12 mouse cellular contexts compared by ENCODE assay signal in the genomic region with DNA sequence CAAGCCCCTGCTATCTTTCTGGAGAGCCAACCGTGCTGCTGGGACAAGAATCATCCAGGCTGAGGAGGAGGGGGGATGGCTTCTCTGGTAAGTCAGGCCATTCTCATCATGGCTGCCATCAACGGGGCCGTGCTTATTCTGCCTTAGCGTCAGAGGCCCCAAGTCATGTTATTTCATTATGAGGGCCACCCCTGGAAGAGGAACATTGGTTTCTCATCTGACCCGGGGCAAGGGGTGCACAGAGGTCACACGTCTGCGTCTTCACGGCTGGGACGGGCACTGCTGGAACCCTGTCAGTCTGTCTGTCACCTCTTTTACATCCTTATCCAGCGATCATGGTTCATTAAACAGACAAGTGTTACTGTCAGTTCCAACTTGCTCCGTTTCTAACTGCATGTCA.
"Had no signal": no experiment of that assay in that cellular context is flagged by ENCODE, and none has a peak within 500 bp of the region (broad histone marks: within the 10 kb centered on the region; RNA-seq: fewer than 3 reads in every experiment).

No protein-coding gene starts in this region.

- H3K27ac ChIP-seq: kidney, embryonic 15.5 days; left cerebral cortex, adult 2 months; liver, embryonic 13.5 days; midbrain, embryonic 15.5 days had no signal

- DNase-seq: kidney, adult 8-10 months; kidney, postnatal 10 days; kidney, postnatal 36 days; layer of hippocampus, postnatal 36 days; liver, embryonic 13.5 days; lung, adult 2 months; lung, postnatal 14 days; thymus, adult 18-20 months; thymus, postnatal 36 days had no signal

- ATAC-seq: midbrain, embryonic 15.5 days had no signal

- H3K4me3 ChIP-seq: kidney, embryonic 15.5 days; left cerebral cortex, adult 2 months; liver, embryonic 13.5 days; midbrain, embryonic 15.5 days had no signal

- H3K36me3 ChIP-seq: kidney, embryonic 15.5 days; liver, embryonic 13.5 days; midbrain, embryonic 15.5 days had no signal

- H3K9me3 ChIP-seq: kidney, embryonic 15.5 days; liver, embryonic 13.5 days; midbrain, embryonic 15.5 days had no signal

- H3K4me2 ChIP-seq: kidney, embryonic 15.5 days; liver, embryonic 13.5 days; midbrain, embryonic 15.5 days had no signal

- H3K27me3 ChIP-seq: liver, embryonic 13.5 days; midbrain, embryonic 15.5 days had no signal

- H3K9ac ChIP-seq: kidney, embryonic 15.5 days; liver, embryonic 13.5 days; midbrain, embryonic 15.5 days had no signal
